Mouse (Mus musculus): ENCODE data around the gene Rhbdd3. TPM values are rescaled to one million over a fixed set of nuclear protein-coding genes. Genes with fewer than 3 reads are reported as not detected.

The Rhbdd3 gene
- total and polyA plus RNA-seq, 3 experiments, result 15.0 to 20.6 (median 17.0) TPM

GRCm38 (mm10) chr11:5067063-5067462, 31.7 kb upstream of the Rhbdd3 start:
- H3K4me2 ChIP-seq (ENCODE audit: insufficient read depth, low read depth, poor library complexity, severe bottlenecking), result no peak overlapping the region
- DNase-seq (ENCODE audit: extremely low read depth), result no peak
- dilution Hi-C loops (cut with MboI; ENCODE audit: extremely low pct_ligation_motif_present, extremely low pct_unique_long_range_greater_than_20kb, low sequenced_read_pairs) (no loop called here), in situ Hi-C loops (cut with MboI; ENCODE audit: low pct_ligation_motif_present, low pct_unique_long_range_greater_than_20kb, low sequenced_read_pairs) (loop anchor here (5.0 kb wide), 1 partner anchor 50 kb away; no protein-coding TSS in a partner anchor)
- TF ChIP-seq PAX5 (IDR thresholded peaks at IDR 0.05; ENCODE audit: low read length) (no peak), ELF1 (IDR thresholded peaks at IDR 0.05; ENCODE audit: low read depth, low read length) (no peak), POLR2AphosphoS2 (IDR thresholded peaks at IDR 0.05; ENCODE audit: low read depth, low read length) (0 out of 2 replicates have a peak, but pooled peaks have one; percentile 1)
- no peaks in the 10 kb centered on the region for H3K79me2 ChIP-seq (replicated peaks; ENCODE audit: control insufficient read depth, extremely low read depth, insufficient read depth, poor library complexity, severe bottlenecking)
- H3K27ac ChIP-seq (ENCODE audit: insufficient read depth, low read depth), result no peak overlapping the region
- H3K27me3 ChIP-seq (replicated peaks), result peaks cover 15% of the 10 kb centered on the region
- H3K4me3 ChIP-seq (replicated peaks in 1 of 3; ENCODE audit: low read depth in 2 of 3, low read length in 2 of 3, poor library complexity in 1 of 3), result no peak overlapping the region
- H3K9me3 ChIP-seq (replicated peaks; ENCODE audit: low read length), result no peaks in the 10 kb centered on the region
- no peak overlapping the region for H3K9ac ChIP-seq (ENCODE audit: insufficient read depth, low read depth)
- H3K4me1 ChIP-seq (ENCODE audit: control insufficient read depth in 1 of 2, insufficient read depth in 2 of 2), result peaks cover 12 to 20% of the 10 kb centered on the region in 2 experiments
- H3K36me3 ChIP-seq (replicated peaks in 1 of 2; ENCODE audit: control insufficient read depth in 1 of 2, insufficient read depth in 1 of 2, low read length in 1 of 2), result peaks cover 31 to 41% of the 10 kb centered on the region in 2 experiments

GRCm38 (mm10) chr11:5068126-5068971, 30.4 kb upstream of the Rhbdd3 start:
- Histone ChIP-seq H3K4me3 (replicated peaks in 1 of 3; ENCODE audit: low read depth in 2 of 3, low read length in 2 of 3, poor library complexity in 1 of 3) (no peak overlapping the region), H3K4me2 (ENCODE audit: insufficient read depth, low read depth, poor library complexity, severe bottlenecking) (no peak overlapping the region), H3K36me3 (replicated peaks in 1 of 2; ENCODE audit: control insufficient read depth in 1 of 2, insufficient read depth in 1 of 2, low read length in 1 of 2) (peaks cover 43 to 53% of the 10 kb centered on the region in 2 experiments), H3K4me1 (ENCODE audit: control insufficient read depth in 1 of 2, insufficient read depth in 2 of 2) (peaks cover 3 to 12% of the 10 kb centered on the region in 2 experiments; a peak in 2 of 4 replicates), H3K9ac (ENCODE audit: insufficient read depth, low read depth) (no peak overlapping the region), H3K27me3 (replicated peaks) (peaks cover 12% of the 10 kb centered on the region), H3K9me3 (replicated peaks; ENCODE audit: low read length) (no peaks in the 10 kb centered on the region), H3K79me2 (replicated peaks; ENCODE audit: control insufficient read depth, extremely low read depth, insufficient read depth, poor library complexity, severe bottlenecking) (no peaks in the 10 kb centered on the region; the same call in 1 of the 2 replicates), H3K27ac (ENCODE audit: insufficient read depth, low read depth) (no peak overlapping the region)
- dilution Hi-C loops (cut with MboI; ENCODE audit: extremely low pct_ligation_motif_present, extremely low pct_unique_long_range_greater_than_20kb, low sequenced_read_pairs) (no loop called here), in situ Hi-C loops (cut with MboI; ENCODE audit: low pct_ligation_motif_present, low pct_unique_long_range_greater_than_20kb, low sequenced_read_pairs) (loop anchor here (5.0 kb wide), 1 partner anchor 51 kb away; no protein-coding TSS in a partner anchor)
- TF ChIP-seq ZMIZ1 (IDR thresholded peaks at IDR 0.05; ENCODE audit: low read depth, low read length), result peak; percentile 25; the same call in 1 of the 2 replicates
- 0 out of 2 replicates have a peak, but pooled peaks have one; percentile 24 for TF ChIP-seq SIN3A (IDR thresholded peaks at IDR 0.05; ENCODE audit: low read length)
- no peak for TF ChIP-seq ZKSCAN1 (IDR thresholded peaks at IDR 0.05; ENCODE audit: borderline replicate concordance, low read depth, low read length)
- TF ChIP-seq CHD2 (IDR thresholded peaks at IDR 0.05; ENCODE audit: low read length), result peak; percentile 50; the same call in 1 of the 2 replicates
- peak; percentile 98 for TF ChIP-seq POLR2AphosphoS2 (IDR thresholded peaks at IDR 0.05; ENCODE audit: low read depth, low read length)
- TF ChIP-seq ETS1 (conservative IDR thresholded peaks at IDR 0.05; ENCODE audit: low read depth, low read length), result no peak
- no peak for TF ChIP-seq JUN (IDR thresholded peaks at IDR 0.05; ENCODE audit: insufficient read depth, low read depth, low read length)
- TF ChIP-seq RAD21 (IDR thresholded peaks at IDR 0.05; ENCODE audit: low read depth, low read length), result no peak
- TF ChIP-seq BHLHE40 (IDR thresholded peaks at IDR 0.05; ENCODE audit: low read depth, low read length), result no peak
- TF ChIP-seq MXI1 (IDR thresholded peaks at IDR 0.05; ENCODE audit: low read depth, low read length), result peak; percentile 28; the same call in 1 of the 2 replicates
- TF ChIP-seq ZC3H11A (IDR thresholded peaks at IDR 0.05; ENCODE audit: low read depth, low read length), result no peak
- peak; percentile 15; the same call in 1 of the 2 replicates for TF ChIP-seq POLR2A (IDR thresholded peaks at IDR 0.05; ENCODE audit: low read depth, low read length)
- no peak for TF ChIP-seq CHD1 (IDR thresholded peaks at IDR 0.05; ENCODE audit: low read depth, low read length)
- DNase-seq (ENCODE audit: extremely low read depth), result no peak

Measured in CH12.LX (cell line).